Mouse (Mus musculus): ENCODE measurements around the gene Hcrtr2. TPM values are rescaled to one million over a fixed set of nuclear protein-coding genes. Genes with fewer than 3 reads are reported as not detected.

Gene Hcrtr2
- polyA plus RNA-seq, 1 experiment from 2014 or later, result 11.3 TPM

DNA sequence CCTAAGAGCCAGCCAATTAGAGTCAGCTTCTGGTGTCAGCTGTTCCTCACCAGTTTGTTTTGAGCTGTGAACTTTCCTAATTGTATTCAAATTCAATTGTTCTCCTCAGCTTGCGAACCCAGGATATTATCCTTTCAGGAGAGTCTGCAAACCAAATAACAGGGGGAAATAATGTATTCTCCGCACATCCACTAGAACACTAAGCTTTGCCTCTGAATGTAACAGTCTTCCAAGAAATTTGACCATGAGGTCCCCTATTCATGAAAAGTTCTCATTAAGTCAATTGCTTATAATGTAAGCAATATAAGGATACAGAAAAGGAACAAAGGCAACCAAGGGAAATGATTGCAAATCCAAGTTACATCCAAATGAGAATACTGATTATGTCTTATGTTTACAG lies 110.1 kb downstream of the Hcrtr2 start, which contains the start of gene Gfral:
Gfral (minus strand) TSS at position 101 of the 400 bp plus-strand sequence.
- Histone ChIP-seq H3K9ac (ENCODE audit: low read depth, low read length) (no peak within 1 kb of the TSS), H3K36me3 (ENCODE audit: control insufficient read depth, insufficient read depth, low read length) (no peaks in the 10 kb centered on the region), H3K9me3 (ENCODE audit: control insufficient read depth, low read length) (no peaks in the 10 kb centered on the region), H3K27me3 (replicated peaks; ENCODE audit: control insufficient read depth, insufficient read depth, low read length) (no peaks in the 10 kb centered on the region), H3K4me3 (ENCODE audit: low read length) (no peak within 1 kb of the TSS), H3K4me2 (ENCODE audit: low read length) (no peak within 1 kb of the TSS), H3K4me1 (ENCODE audit: control insufficient read depth, insufficient read depth, low read depth, low read length) (no peaks in the 10 kb centered on the region), H3K27ac (ENCODE audit: low read depth, low read length) (no peak within 1 kb of the TSS)
- WGBS, result 88% methylated on average over 2 of the region's 2 CpGs
- ATAC-seq, result no peak

DNA sequence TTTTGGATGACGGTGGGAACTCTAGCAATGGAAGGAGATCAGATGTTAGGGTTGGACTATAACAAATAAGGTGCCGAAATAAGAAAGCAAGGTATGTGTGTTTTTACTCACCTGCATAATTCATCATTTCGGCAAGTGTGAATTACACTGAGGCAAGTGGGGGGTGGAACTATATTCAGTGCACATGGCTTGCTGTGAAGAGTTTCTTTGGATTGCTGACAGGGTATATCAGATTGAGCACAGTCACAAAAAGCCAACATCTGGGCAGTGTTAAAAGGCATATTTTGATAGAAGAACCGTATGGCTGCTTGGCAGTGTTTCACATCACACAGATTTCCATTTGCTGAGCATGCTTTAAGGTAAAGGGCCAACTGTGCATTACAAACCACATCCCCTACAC lies 126.7 kb downstream of the Hcrtr2 start:
- no peak overlapping the region for H3K9ac ChIP-seq (ENCODE audit: low read depth, low read length)
- no peak overlapping the region for H3K4me2 ChIP-seq (ENCODE audit: low read length)
- H3K4me1 ChIP-seq (ENCODE audit: control insufficient read depth, insufficient read depth, low read depth, low read length), result no peaks in the 10 kb centered on the region
- no peaks in the 10 kb centered on the region for H3K27me3 ChIP-seq (replicated peaks; ENCODE audit: control insufficient read depth, insufficient read depth, low read length)
- no peak overlapping the region for H3K27ac ChIP-seq (ENCODE audit: low read depth, low read length)
- no peak for ATAC-seq
- H3K36me3 ChIP-seq (ENCODE audit: control insufficient read depth, insufficient read depth, low read length), result no peaks in the 10 kb centered on the region
- H3K4me3 ChIP-seq (ENCODE audit: low read length), result no peak overlapping the region
- 83% methylated on average over 4 of the region's 4 CpGs for WGBS
- no peaks in the 10 kb centered on the region for H3K9me3 ChIP-seq (ENCODE audit: control insufficient read depth, low read length)

DNA sequence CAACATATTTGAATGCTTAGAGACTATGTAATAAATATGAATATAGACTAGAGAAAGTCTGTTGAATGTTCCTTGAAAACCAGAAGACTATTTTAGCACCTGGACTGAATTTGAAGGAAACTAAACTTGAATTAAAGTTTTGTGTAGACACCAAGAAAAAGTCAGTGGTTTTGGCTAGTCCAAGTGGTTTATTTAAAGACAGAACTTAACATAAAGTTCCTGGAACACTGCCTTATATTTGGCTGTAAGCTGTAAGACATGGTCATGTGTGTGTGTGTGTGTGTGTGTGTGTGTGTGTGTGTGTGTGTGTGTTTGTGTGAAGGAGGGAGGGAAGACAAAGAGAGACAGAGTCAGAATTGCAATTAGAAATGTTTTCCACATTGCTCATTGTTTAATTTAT lies 144.4 kb downstream of the Hcrtr2 start:
- H3K4me3 ChIP-seq (ENCODE audit: low read length), result no peak overlapping the region
- H3K4me2 ChIP-seq (ENCODE audit: low read length), result no peak overlapping the region
- H3K27ac ChIP-seq (ENCODE audit: low read depth, low read length), result no peak overlapping the region
- no peaks in the 10 kb centered on the region for H3K4me1 ChIP-seq (ENCODE audit: control insufficient read depth, insufficient read depth, low read depth, low read length)
- ATAC-seq, result no peak
- no peaks in the 10 kb centered on the region for H3K27me3 ChIP-seq (replicated peaks; ENCODE audit: control insufficient read depth, insufficient read depth, low read length)
- 0 out of 2 replicates have a peak, but pooled peaks cover 2% of the 10 kb centered on the region for H3K9me3 ChIP-seq (ENCODE audit: control insufficient read depth, low read length)
- H3K36me3 ChIP-seq (ENCODE audit: control insufficient read depth, insufficient read depth, low read length), result no peaks in the 10 kb centered on the region
- no peak overlapping the region for H3K9ac ChIP-seq (ENCODE audit: low read depth, low read length)

Other genes starting within 250 kb of the Hcrtr2 start
- not detected in 2 replicates for gene Gfral, start 110.2 kb downstream of the Hcrtr2 start, polyA plus RNA-seq (2015; fragmentation: Nextera tagmentation; extraction: Ambion mirVana)
- 0.04 and 0.08 TPM in 2 replicates for gene Fam83b, start 243.3 kb upstream of the Hcrtr2 start, polyA plus RNA-seq (2015; fragmentation: Nextera tagmentation; extraction: Ambion mirVana)